Mouse (Mus musculus) hindbrain, postnatal 0 days (tissue): ENCODE measurements at regions not wholly inside any gene's neighbourhood (a gene's known extent, or its start where the extent isn't known, plus 50 kb on each side); places are given as distances from the start of the nearest gene placed in this dataset.
A peak's percentile ranks its signal among the peaks of the same experiment; 100 is the strongest.

Experiments used
- ATAC-seq: fragments of 200-750 bp; cut with Nextera tagmentation; 2 replicates; pipeline ENCODE4 v1.8.0; 2017; ENCODE audit warnings: mild to moderate bottlenecking, moderate TSS enrichment, moderate library complexity
- DNase-seq: peaks from one replicate; pipeline ENCODE4 v3.0.0-alpha.2; 2015; ENCODE audit warnings: low spot score
- H3K27ac ChIP-seq: fragments of 300-500 bp; sonication (generic); 2 replicates; pipeline ENCODE4 v1.5.1; 2014; ENCODE audit warnings: mild to moderate bottlenecking
- H3K27me3 ChIP-seq: fragments of 300-500 bp; sonication (generic); 2 replicates; pipeline ENCODE4 v1.6.1; 2014; ENCODE audit warnings: low read length, mixed read lengths; ENCODE audit not compliant: insufficient read depth
- H3K36me3 ChIP-seq: fragments of 300-500 bp; sonication (generic); 2 replicates; pipeline ENCODE4 v1.6.1; 2014; ENCODE audit warnings: low read length, mixed read lengths; ENCODE audit not compliant: insufficient read depth
- H3K4me1 ChIP-seq: fragments of 300-500 bp; sonication (generic); 2 replicates; pipeline ENCODE4 v1.6.1; 2014; ENCODE audit warnings: antibody characterized with exemption, low read length, mixed read lengths; ENCODE audit not compliant: insufficient read depth
- H3K4me2 ChIP-seq: fragments of 300-500 bp; sonication (generic); 2 replicates; pipeline ENCODE4 v1.6.1; 2014; ENCODE audit warnings: low read depth, mild to moderate bottlenecking, low read length, moderate library complexity, mixed read lengths
- H3K4me3 ChIP-seq: fragments of 300-500 bp; sonication (generic); 2 replicates; pipeline ENCODE4 v1.5.1; 2014; ENCODE audit warnings: low read length
- H3K9ac ChIP-seq: fragments of 300-500 bp; sonication (generic); replicated peaks from 2 replicates; pipeline ENCODE4 v1.6.1; 2014; ENCODE audit warnings: mild to moderate bottlenecking, low read length, moderate library complexity, mixed read lengths
- H3K9me3 ChIP-seq: fragments of 300-500 bp; sonication (generic); 2 replicates; pipeline ENCODE4 v1.6.1; 2016; ENCODE audit warnings: low read length, mixed read lengths
- CTCF ChIP-seq: IDR thresholded peaks from 2 replicates; pipeline ENCODE4 v1.5.1; 2016; ENCODE audit warnings: antibody characterized with exemption, control low read depth, low read depth
- WGBS: fragments of 180-500 bp; shearing (Covaris S2); extraction: QIAGEN DNeasy Blood & Tissue Kit; methylation state at CpG from one replicate; pipeline ENCODE4 v1.1.7; 2014; 5-methylcytosine and 5-hydroxymethylcytosine counted together

DNA sequence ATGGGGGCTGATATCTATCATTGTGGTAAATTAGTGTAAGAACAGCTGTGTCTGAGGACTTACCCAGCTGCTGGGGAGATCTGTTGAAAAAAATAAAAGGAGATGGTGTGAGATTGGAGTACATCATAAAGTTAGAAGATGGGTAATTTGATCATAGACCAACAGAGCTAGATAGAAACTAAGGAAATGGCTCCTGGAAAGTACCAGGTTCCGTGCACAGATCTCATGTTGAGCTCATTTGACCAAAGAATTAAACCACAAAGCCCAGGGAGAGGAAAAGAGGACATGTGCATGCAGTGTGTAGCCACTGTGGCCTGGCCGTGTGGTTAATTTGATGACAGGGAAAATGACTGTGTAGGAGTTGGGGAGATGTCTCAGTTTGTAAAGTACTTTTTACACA is 335.3 kb upstream of the Slc24a5 start:
- ATAC-seq: no peak
- H3K9me3 ChIP-seq: no peaks in the 10 kb centered on the region
- no peak for TF ChIP-seq CTCF
- H3K36me3 ChIP-seq: no peaks in the 10 kb centered on the region
- WGBS: 84% methylated on average over 2 of the region's 2 CpGs
- H3K27ac ChIP-seq: no peak overlapping the region
- no peaks in the 10 kb centered on the region for H3K4me1 ChIP-seq
- no peaks in the 10 kb centered on the region for H3K27me3 ChIP-seq
- no peak overlapping the region for H3K4me2 ChIP-seq
- DNase-seq: no peak
- no peak overlapping the region for H3K4me3 ChIP-seq
- H3K9ac ChIP-seq: no peak overlapping the region

DNA sequence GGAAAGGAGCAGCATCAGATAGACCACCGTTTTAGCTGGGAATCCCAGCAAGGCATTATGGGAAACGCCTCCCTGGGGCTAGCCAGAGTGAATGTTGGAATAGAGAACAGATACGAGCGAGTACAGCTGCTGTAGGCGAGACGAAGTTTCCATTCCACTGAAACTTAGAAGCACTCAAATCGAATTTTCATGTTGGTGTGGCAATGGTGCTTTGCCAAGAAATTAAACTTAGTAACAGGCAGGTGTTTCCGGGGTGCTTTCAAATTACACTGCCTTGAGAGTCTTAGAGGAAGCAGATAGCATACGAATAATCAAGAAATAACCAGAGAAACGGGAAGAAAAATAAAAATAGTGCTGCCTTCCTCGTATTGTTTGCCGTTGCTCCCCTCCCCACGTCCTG is 327.1 kb upstream of the Slc24a5 start:
- Histone ChIP-seq H3K9me3 (no peaks in the 10 kb centered on the region), H3K9ac (no peak overlapping the region), H3K4me3 (no peak overlapping the region), H3K27me3 (no peaks in the 10 kb centered on the region), H3K27ac (no peak overlapping the region), H3K4me1 (no peaks in the 10 kb centered on the region), H3K36me3 (no peaks in the 10 kb centered on the region), H3K4me2 (no peak overlapping the region)
- ATAC-seq: no peak
- TF ChIP-seq CTCF: no peak
- 44% methylated on average over 13 of the region's 13 CpGs for WGBS
- no peak for DNase-seq

DNA sequence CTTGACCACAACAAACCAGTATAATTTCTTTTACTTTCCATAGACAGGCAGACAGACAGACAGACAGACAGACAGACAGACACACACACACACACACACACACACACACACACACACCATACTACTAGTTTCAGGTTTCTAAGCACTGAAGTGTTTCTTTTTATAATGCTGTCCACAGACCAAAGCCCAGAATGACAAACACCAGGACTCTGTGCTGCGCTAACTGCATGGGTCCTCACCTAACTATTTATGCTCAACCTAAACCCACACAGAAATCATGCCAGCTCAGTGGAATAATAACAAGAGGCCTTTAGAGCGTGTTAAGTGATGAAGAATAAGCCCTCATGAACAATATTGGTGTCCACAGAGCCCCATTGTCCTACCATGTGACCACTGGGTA is 325.0 kb upstream of the Slc24a5 start:
- Histone ChIP-seq H3K9me3 (no peaks in the 10 kb centered on the region), H3K9ac (no peak overlapping the region), H3K4me2 (no peak overlapping the region), H3K27me3 (no peaks in the 10 kb centered on the region), H3K36me3 (no peaks in the 10 kb centered on the region), H3K4me3 (no peak overlapping the region), H3K4me1 (no peaks in the 10 kb centered on the region), H3K27ac (no peak overlapping the region)
- WGBS: 90% methylated on average over 2 of the region's 2 CpGs
- no peak for DNase-seq
- no peak for TF ChIP-seq CTCF
- ATAC-seq: no peak

DNA sequence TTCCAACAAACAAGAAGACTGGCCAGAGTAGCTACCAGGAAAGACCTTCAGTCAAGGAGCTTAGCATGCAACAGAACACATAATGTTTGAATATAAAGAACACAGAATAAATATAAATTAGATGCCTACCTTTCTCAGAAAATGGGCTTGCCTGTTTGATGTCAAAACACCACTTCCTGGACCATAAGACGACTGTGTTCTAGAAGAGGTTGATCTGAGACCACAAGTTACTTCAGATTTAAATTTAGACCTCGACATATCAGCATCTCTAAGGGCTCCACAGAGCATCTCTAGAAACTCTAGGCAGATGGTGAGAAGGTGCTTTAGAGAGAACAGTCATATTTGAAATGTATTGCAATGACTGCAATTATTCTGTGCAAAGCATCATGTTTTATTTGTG is 322.9 kb upstream of the Slc24a5 start:
- no peak for TF ChIP-seq CTCF
- 78% methylated on average over 2 of the region's 2 CpGs for WGBS
- ATAC-seq: no peak

DNA sequence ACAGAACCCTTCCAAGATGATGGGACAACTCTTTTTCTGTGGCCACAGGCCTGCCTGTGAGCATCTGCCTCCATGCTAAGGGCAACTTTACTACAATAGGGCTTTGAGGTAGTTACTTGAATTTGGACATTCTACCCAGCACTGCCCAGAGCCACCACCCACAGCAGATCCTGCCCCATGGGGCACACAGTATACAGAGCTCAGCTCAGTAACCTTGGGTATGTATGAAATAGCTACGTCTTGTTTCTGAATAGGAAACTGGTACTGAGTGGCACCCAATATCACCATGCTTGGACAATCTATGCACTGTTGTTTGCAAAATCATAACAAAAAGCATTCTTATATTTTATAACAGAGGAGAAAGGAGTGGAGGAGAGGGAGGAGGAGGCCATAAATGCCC is 320.8 kb upstream of the Slc24a5 start:
- TF ChIP-seq CTCF: no peak
- H3K27ac ChIP-seq: no peak overlapping the region
- H3K4me3 ChIP-seq: no peak overlapping the region
- H3K27me3 ChIP-seq: no peaks in the 10 kb centered on the region
- no peak overlapping the region for H3K9ac ChIP-seq
- no peaks in the 10 kb centered on the region for H3K4me1 ChIP-seq
- ATAC-seq: no peak
- no peaks in the 10 kb centered on the region for H3K36me3 ChIP-seq
- whole genome bisulfite sequencing: 75% methylated on average over 1 of the region's 1 CpGs
- no peaks in the 10 kb centered on the region; the same call in 1 of the 2 replicates for H3K9me3 ChIP-seq
- DNase-seq: no peak
- no peak overlapping the region for H3K4me2 ChIP-seq

More for the DNA sequence above, 322.9 kb upstream of the Slc24a5 start:
- H3K4me2 ChIP-seq: no peak overlapping the region
- H3K4me3 ChIP-seq: no peak overlapping the region
- no peak overlapping the region for H3K9ac ChIP-seq
- no peaks in the 10 kb centered on the region for H3K4me1 ChIP-seq
- DNase-seq: no peak
- no peak overlapping the region for H3K27ac ChIP-seq
- no peaks in the 10 kb centered on the region for H3K9me3 ChIP-seq
- no peaks in the 10 kb centered on the region for H3K27me3 ChIP-seq
- no peaks in the 10 kb centered on the region for H3K36me3 ChIP-seq

DNA sequence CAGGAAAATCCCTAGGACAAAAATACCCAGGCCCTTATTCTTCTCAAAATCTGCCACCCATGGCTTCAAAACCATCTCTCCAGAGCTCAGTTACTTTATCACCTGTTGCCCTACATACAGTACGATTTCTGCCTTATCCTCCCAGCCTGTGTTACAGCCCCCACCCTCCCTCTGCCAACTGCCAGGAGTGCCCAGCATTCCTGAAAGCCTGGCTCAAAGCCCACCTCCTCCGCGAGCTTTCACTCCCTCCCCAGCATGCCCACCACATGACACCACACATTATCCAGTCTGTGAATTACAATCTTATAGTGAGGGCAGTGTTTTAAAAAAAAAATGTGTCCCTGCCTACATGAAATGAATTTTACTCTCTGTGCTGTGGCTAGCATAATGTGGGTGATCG is 320.3 kb upstream of the Slc24a5 start:
- no peak overlapping the region for H3K27ac ChIP-seq

DNA sequence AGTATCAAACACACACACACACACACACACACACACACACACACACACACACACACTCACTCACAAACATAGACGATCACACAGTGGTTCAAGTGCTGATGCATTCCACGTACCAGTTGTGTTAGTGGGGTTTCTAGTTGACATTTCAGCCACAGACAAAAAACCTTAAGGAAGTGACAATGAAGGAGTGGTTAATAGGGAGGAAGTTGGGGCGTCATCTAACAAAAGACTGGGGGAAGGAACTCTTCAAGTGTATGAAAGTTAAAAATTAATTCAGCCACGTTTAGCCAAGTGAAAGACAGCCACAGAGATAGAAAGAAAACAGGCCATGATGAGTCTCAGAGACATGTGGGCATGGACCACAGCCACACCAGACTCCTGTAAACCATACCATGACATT is 316.1 kb upstream of the Slc24a5 start:
- Histone ChIP-seq H3K4me2 (no peak overlapping the region), H3K36me3 (no peaks in the 10 kb centered on the region), H3K4me1 (no peaks in the 10 kb centered on the region), H3K4me3 (no peak overlapping the region), H3K27ac (no peak overlapping the region), H3K27me3 (no peaks in the 10 kb centered on the region), H3K9me3 (no peaks in the 10 kb centered on the region; the same call in 1 of the 2 replicates), H3K9ac (no peak overlapping the region)
- 74% methylated on average over 4 of the region's 4 CpGs for WGBS
- no peak for DNase-seq
- no peak for ATAC-seq
- TF ChIP-seq CTCF: no peak

More for the DNA sequence above, 320.3 kb upstream of the Slc24a5 start:
- no peak for TF ChIP-seq CTCF
- Histone ChIP-seq H3K4me1 (no peaks in the 10 kb centered on the region), H3K36me3 (no peaks in the 10 kb centered on the region), H3K27me3 (no peaks in the 10 kb centered on the region), H3K9ac (no peak overlapping the region), H3K4me2 (no peak overlapping the region), H3K4me3 (no peak overlapping the region), H3K9me3 (no peaks in the 10 kb centered on the region; the same call in 1 of the 2 replicates)
- WGBS: 32% methylated on average over 4 of the region's 4 CpGs
- DNase-seq: peak; percentile 67
- 0 out of 2 replicates have a peak, but pooled peaks have one; percentile 49 for ATAC-seq
